Mouse (Mus musculus): ENCODE data around the gene P4ha3.
"Not testable (repeated sequence)": the region's sequence is repeated elsewhere in the genome, so short reads cannot be mapped to it uniquely, and the experiment has no call there.

Gene P4ha3

GRCm38 (mm10) chr7:100285383-100285782 is at the start of gene P4ha3:
P4ha3 (plus strand) TSS chr7:100285520.
- DNase-seq (ENCODE audit: low spot score) = peak; percentile 40

GRCm38 (mm10) chr7:100238271-100238670 is 47.0 kb upstream of the P4ha3 start:
- DNase-seq (ENCODE audit: low spot score) = no peak

GRCm38 (mm10) chr7:100240601-100241000 is 44.7 kb upstream of the P4ha3 start:
- DNase-seq (ENCODE audit: low spot score) = no peak

- DNase-seq (ENCODE audit: low spot score) = no peak
These were observed 42.3 kb upstream of the P4ha3 start for GRCm38 (mm10) chr7:100243007-100243406.

- no peak for DNase-seq (ENCODE audit: low spot score)
These were observed 41.1 kb upstream of the P4ha3 start for GRCm38 (mm10) chr7:100244225-100244624.

- no peak for DNase-seq (ENCODE audit: low spot score)
These were observed 40.1 kb upstream of the P4ha3 start for GRCm38 (mm10) chr7:100245176-100245575.

GRCm38 (mm10) chr7:100250667-100251066 is 34.7 kb upstream of the P4ha3 start:
- DNase-seq (ENCODE audit: low spot score) = no peak

- no peak for DNase-seq (ENCODE audit: low spot score)
These were observed 23.0 kb upstream of the P4ha3 start for GRCm38 (mm10) chr7:100262350-100262749.

GRCm38 (mm10) chr7:100264934-100265333 is 20.4 kb upstream of the P4ha3 start:
- DNase-seq (ENCODE audit: low spot score) = not testable (repeated sequence)

GRCm38 (mm10) chr7:100272369-100272768 is 13.0 kb upstream of the P4ha3 start:
- DNase-seq (ENCODE audit: low spot score) = no peak

- no peak for DNase-seq (ENCODE audit: low spot score)
These were observed 10.8 kb upstream of the P4ha3 start for GRCm38 (mm10) chr7:100274507-100274906.

- no peak for DNase-seq (ENCODE audit: low spot score)
These were observed 8.9 kb upstream of the P4ha3 start for GRCm38 (mm10) chr7:100276397-100276796.

GRCm38 (mm10) chr7:100279803-100280202 is 5.5 kb upstream of the P4ha3 start:
- DNase-seq (ENCODE audit: low spot score) = no peak

- no peak for DNase-seq (ENCODE audit: low spot score)
These were observed 3.7 kb upstream of the P4ha3 start for GRCm38 (mm10) chr7:100281596-100281995.

GRCm38 (mm10) chr7:100283298-100283697 is 2.0 kb upstream of the P4ha3 start:
- no peak for DNase-seq (ENCODE audit: low spot score)

GRCm38 (mm10) chr7:100287748-100288578 is 2.6 kb downstream of the P4ha3 start:
- no peak for DNase-seq (ENCODE audit: low spot score)

GRCm38 (mm10) chr7:100288622-100289021 is 3.3 kb downstream of the P4ha3 start:
- DNase-seq (ENCODE audit: low spot score) = no peak

GRCm38 (mm10) chr7:100293546-100293945 is 8.2 kb downstream of the P4ha3 start:
- no peak for DNase-seq (ENCODE audit: low spot score)

- no peak for DNase-seq (ENCODE audit: low spot score)
These were observed 10.4 kb downstream of the P4ha3 start for GRCm38 (mm10) chr7:100295745-100296144.

GRCm38 (mm10) chr7:100296699-100297098 is 11.4 kb downstream of the P4ha3 start:
- DNase-seq (ENCODE audit: low spot score) = no peak

- no peak for DNase-seq (ENCODE audit: low spot score)
These were observed 13.7 kb downstream of the P4ha3 start for GRCm38 (mm10) chr7:100298861-100299510.

GRCm38 (mm10) chr7:100301390-100301789 is 16.1 kb downstream of the P4ha3 start:
- no peak for DNase-seq (ENCODE audit: low spot score)

GRCm38 (mm10) chr7:100302316-100302715 is 17.0 kb downstream of the P4ha3 start:
- peak; percentile 30 for DNase-seq (ENCODE audit: low spot score)
